12 mouse cellular contexts compared by ENCODE assay signal in genomic region chr4:83080364-83081174, GRCm38 (mm10). TPM values are rescaled to one million over a fixed set of nuclear protein-coding genes. Genes with fewer than 3 reads are reported as not detected.
DNase-seq lines count a peak whose midpoint lies in the region; ATAC-seq lines count a peak whose summit lies in the region.
"Had no signal": no experiment of that assay in that cellular context is flagged by ENCODE, and none has a peak within 500 bp of the region (broad histone marks: within the 10 kb centered on the region; RNA-seq: fewer than 3 reads in every experiment).

No protein-coding gene starts in this region.

- H3K27me3 ChIP-seq in embryonic facial prominence, embryonic 10.5 days (replicated peaks; ENCODE audit: low read depth, poor library complexity, severe bottlenecking): no peaks in the 10 kb centered on the region
- H3K27me3 ChIP-seq in neural tube, embryonic 12.5 days (replicated peaks): no peaks in the 10 kb centered on the region; the same call in 1 of the 2 replicates
- H3K27me3 ChIP-seq: midbrain, embryonic 15.5 days had no signal

- DNase-seq in kidney, adult 11 months: peak; percentile 19
- no peak for DNase-seq in kidney, adult 18-20 months
- DNase-seq in embryonic facial prominence, embryonic 10.5 days (ENCODE audit: low spot score): peak; percentile 54
- peak; percentile 22 for DNase-seq in kidney, adult 9 months
- no peak for DNase-seq in frontal cortex, postnatal 10 days (ENCODE audit: low spot score in 2 of 2)
- DNase-seq in layer of hippocampus, adult 11-12 months (ENCODE audit: low spot score): no peak
- DNase-seq: right cerebral cortex, postnatal 14 days had no signal

- peaks cover 26% of the 10 kb centered on the region for H3K4me1 ChIP-seq in embryonic facial prominence, embryonic 10.5 days
- no peaks in the 10 kb centered on the region for H3K4me1 ChIP-seq in neural tube, embryonic 12.5 days
- H3K4me1 ChIP-seq: midbrain, embryonic 15.5 days had no signal

- no peak overlapping the region for H3K4me3 ChIP-seq in embryonic facial prominence, embryonic 10.5 days
- no peak overlapping the region for H3K4me3 ChIP-seq in neural tube, embryonic 12.5 days
- H3K4me3 ChIP-seq: midbrain, embryonic 15.5 days had no signal

- peak overlapping the region; percentile 25; the same call in 1 of the 2 replicates for H3K27ac ChIP-seq in embryonic facial prominence, embryonic 10.5 days (replicated peaks)
- no peak overlapping the region for H3K27ac ChIP-seq in neural tube, embryonic 12.5 days
- H3K27ac ChIP-seq: hindbrain, embryonic 14.5 days; midbrain, embryonic 15.5 days had no signal

- ATAC-seq in neural tube, embryonic 12.5 days (ENCODE audit: low FRiP score, low read depth): peak; percentile 50; the same call in 1 of the 2 replicates
- no peak for ATAC-seq in megakaryocyte, adult 5-6 weeks (ENCODE audit: poor library complexity, severe bottlenecking)
- ATAC-seq: forebrain, embryonic 16.5 days; midbrain, embryonic 15.5 days had no signal

- no peak overlapping the region for H3K4me2 ChIP-seq in neural tube, embryonic 12.5 days (replicated peaks)
- H3K4me2 ChIP-seq: hindbrain, embryonic 14.5 days; midbrain, embryonic 15.5 days had no signal

- H3K9ac ChIP-seq in neural tube, embryonic 12.5 days: no peak overlapping the region
- H3K9ac ChIP-seq: hindbrain, embryonic 14.5 days; midbrain, embryonic 15.5 days had no signal

- 34% methylated on average over 13 of the region's 13 CpGs for WGBS in embryonic facial prominence, embryonic 10.5 days
- 30% methylated on average over 13 of the region's 13 CpGs for WGBS in neural tube, embryonic 12.5 days

- no peaks in the 10 kb centered on the region for H3K36me3 ChIP-seq in embryonic facial prominence, embryonic 10.5 days (replicated peaks)
- no peaks in the 10 kb centered on the region for H3K36me3 ChIP-seq in neural tube, embryonic 12.5 days
- H3K36me3 ChIP-seq: midbrain, embryonic 15.5 days had no signal

- H3K9me3 ChIP-seq in embryonic facial prominence, embryonic 10.5 days: no peaks in the 10 kb centered on the region
- H3K9me3 ChIP-seq in neural tube, embryonic 12.5 days: no peaks in the 10 kb centered on the region
- H3K9me3 ChIP-seq: midbrain, embryonic 15.5 days had no signal

RNA-seq across cellular contexts. Expression of gene Frem1, which starts 28.4 kb away (rescaled TPM):
- polyA plus RNA-seq in embryonic facial prominence, embryonic 10.5 days (2016; fragmentation: Nextera tagmentation; extraction: Ambion mirVana): 15.0 and 15.5 TPM in 2 replicates
- 2.5 and 2.7 TPM in 2 replicates for polyA plus RNA-seq in neural tube, embryonic 12.5 days (2016; fragmentation: Nextera tagmentation; extraction: Ambion mirVana)
- not detected in 2 replicates for total RNA-seq in megakaryocyte, adult 5-6 weeks (2015)
- total RNA-seq in megakaryocyte, adult 5-6 weeks (2017): not detected in 2 replicates

Comparison
In these comparisons a context has a peak if more than half of its experiments do, and no peak if none do; other contexts are left out.
1. DNase-seq: peak in kidney, adult 11 months (single experiment), embryonic facial prominence, embryonic 10.5 days (single experiment) and kidney, adult 9 months (single experiment); none in kidney, adult 18-20 months (single experiment), frontal cortex, postnatal 10 days (0 of 2) and layer of hippocampus, adult 11-12 months (single experiment).